Mouse (Mus musculus): Measurements from ENCODE around the gene Lnx2.

The Lnx2 gene

DNA sequence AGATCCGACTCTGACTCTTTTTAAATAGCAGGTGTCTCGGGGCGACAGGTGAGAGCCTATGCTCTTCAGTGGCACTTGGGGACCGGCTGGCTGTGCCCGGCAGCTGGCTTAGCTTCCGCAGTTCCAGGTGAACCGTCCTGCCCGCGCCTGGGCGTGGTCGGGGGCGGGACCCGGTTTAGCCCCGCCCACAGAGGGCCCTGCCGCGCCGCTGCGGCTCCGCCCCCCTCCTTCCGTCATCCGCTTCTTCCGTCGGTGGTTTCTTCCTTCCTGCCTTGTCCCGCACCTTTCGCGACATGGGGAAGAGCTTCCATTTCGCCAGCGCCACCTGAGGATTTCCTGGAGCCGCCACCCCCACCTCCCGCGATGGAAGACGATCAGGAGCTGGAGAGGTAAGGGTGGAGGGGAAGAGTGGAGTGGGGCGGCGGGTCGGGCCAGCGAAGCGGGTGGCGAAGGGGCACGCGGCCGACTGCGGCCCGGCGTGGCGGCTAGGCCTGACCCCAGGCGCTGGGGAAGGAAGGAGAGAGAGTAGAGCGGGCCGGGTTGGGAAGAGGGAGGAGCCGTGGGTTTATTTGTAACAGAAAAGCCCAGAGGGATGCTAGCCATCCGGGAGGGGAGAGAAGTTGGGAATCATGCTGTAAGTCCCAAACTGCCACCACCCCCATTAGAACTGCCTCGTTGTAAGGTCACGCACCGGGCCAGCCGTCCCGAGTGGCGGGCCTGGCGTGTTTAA lies 1.1 kb upstream of the Lnx2 start:
- DNase-seq (ENCODE audit: low read depth, low spot score), result peak; percentile 85

DNA sequence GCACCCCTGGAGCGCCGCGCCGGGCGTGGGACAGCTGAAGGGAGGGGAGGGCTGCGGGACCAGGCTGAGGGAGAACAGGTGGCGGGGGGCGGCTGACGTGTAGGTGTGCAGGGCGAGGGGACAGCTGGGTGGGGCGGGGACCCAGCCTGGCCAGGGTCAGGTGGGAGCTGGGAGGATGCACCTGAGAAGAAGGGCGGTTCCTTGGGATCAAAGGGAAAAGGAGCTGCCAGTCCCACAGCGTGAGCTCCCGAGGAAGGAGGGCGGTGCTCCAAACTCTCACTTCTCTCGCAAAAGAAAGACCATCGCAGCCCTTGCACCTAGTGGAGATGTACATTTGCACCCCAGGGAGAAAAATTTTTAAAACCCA lies 396 bp upstream of the Lnx2 start, which contains the start of gene Polr1d:
Polr1d (plus strand) TSS at position 252 of the 367 bp plus-strand sequence.
- DNase-seq (ENCODE audit: low read depth, low spot score), result no peak

DNA sequence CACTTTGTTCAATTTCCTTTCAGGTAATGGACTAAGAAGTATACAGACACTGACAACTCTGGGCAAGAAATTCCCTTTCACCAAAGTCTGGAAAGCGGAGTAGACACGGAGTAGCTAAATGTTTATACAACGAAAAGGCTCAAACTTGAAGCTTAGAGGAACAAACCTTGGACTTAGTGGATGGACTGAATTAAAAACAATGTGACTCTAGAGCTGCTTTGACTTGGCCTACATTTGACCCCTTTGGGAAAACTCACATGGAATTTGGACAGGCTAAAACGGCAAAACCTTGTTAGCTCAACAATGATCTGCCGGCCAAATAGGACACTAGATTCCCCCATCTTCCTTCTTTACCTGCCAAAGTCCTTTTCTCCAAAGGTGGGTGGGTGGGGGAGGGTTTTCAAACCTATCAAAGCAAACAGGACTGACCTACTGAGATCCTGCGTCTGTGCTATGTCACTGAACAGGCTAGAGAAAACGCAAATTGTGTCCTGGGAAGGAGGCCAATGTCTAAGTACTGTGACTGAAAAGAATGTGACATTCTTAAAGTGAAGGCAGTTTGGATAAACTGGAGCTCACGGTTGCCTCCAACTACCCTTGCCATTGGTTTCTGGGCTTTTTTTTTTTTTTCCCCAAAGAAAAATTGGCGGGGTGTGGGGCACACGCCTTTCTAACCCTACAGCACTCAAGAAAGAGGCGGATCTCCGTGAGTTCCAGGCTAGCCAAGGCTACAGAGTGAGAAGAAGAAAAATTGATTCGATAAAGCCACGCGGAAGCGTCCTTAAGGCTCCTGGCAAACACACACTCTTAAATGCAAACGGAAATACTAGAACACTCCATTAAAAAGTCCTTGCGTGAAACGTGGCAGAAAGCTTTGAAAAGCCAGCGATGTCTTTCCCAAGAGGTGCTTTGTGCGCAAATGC lies 1.0 kb downstream of the Lnx2 start:
- peak; percentile 13 for DNase-seq (ENCODE audit: low read depth, low spot score)

DNA sequence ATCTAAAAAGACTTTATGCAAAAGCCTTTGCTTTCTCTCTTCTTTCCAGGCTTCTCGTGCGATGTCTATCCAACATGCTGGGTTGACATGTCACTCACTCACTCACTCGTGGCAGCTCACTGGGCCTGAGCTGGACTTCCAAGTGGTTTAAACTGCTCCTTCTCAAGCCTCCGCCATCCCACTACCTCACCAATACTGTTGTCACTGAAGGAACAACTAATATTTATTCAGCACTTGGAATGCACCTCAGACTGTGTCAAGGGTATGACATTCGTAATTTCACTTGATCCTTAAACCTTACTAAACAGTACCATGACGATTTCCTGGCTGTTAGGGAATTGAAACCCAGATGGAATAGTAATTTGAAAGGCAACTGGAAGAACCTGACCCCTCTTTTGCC lies 2.6 kb downstream of the Lnx2 start:
- DNase-seq (ENCODE audit: low read depth, low spot score), result no peak

DNA sequence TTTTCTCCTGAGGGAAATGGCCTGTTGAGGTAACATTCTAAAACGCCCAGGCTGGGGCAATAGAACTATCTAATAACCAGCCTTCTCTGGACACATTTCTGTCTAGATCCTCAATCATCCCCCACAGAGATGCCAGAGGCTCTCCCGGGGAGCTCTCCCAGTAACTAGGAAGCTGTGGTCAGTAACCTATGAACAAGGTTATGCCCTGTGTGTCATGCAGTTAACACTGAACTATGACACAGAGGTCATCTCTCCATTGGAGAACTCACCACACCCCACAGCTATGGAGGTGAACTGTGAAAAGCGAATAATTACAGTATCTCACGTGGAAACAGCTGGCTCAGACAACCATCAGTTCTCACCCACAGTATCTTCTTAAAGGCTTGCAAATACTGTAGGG lies 4.5 kb downstream of the Lnx2 start:
- DNase-seq (ENCODE audit: low read depth, low spot score), result no peak

DNA sequence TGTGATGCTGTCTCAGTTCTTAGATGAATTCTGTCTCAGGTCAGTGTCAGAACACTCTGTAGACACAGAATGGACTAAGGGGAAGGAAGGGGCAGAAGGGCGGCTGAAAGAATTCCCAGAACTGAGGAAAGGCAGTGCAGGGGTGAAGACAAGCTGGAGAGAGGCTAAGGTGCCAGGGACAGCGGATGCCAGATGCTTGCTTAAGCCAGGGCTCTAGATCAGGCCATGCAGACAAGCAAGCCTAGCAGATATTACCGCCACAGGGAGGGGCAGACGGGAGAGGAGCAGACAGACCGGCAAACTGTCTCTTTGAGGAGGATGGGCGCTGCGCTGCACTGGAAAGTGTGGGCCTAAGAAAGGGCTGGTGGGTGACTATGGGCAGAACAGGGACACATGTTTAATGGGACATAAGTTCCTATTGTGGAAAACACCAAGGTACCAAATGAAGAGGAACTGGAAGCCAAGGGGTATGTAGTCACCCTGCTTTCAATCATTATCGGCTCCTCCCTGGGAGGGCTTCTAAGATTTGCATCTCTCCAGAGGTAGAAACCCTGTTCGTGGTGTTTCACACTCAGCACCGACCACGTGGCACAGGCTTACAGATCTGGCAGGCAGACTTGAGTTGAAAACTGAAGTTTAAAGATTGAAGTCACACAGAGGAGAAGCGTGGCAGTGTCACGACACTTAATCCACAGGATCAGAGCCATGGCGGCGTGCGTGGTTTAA lies 5.4 kb downstream of the Lnx2 start:
- DNase-seq (ENCODE audit: low read depth, low spot score), result no peak

DNA sequence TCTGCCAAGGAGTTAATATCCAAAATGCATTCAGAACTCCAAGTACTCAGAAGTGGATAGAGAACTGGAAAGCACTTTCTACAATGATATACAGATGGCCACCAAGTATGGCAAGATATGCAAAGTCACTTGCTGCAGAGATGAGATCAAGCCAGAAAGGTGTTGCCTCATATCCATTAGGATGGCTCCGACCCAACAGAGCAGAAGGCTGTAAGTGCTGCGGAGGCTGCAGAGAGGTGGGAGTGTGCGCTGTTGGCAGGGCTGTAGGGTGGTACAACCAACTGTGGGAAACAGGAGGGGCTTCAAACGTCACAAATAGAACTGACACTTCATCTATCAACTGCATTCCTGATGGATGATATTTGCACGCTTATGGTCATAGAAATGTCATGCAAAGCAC lies 7.5 kb downstream of the Lnx2 start:
- no peak for DNase-seq (ENCODE audit: low read depth, low spot score)

DNA sequence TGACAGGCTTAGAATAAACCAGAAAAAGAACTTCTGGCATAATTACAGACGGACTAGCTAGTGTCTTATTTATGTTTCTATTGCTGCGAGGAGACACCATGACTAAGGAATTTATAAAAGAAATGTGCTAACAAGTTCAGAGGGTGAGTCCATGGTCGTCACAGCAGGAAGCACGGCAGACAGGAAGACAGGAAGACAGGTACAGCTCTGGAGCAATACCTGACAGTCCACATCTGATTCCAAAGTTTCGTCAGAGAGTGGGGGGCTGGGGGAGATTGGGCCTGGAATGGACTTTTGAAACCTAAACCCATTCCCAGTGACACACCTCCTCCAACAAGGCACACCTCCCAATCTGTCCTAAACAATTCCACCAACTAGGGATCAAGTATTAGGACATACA lies 9.4 kb downstream of the Lnx2 start:
- DNase-seq (ENCODE audit: low read depth, low spot score), result no peak

DNA sequence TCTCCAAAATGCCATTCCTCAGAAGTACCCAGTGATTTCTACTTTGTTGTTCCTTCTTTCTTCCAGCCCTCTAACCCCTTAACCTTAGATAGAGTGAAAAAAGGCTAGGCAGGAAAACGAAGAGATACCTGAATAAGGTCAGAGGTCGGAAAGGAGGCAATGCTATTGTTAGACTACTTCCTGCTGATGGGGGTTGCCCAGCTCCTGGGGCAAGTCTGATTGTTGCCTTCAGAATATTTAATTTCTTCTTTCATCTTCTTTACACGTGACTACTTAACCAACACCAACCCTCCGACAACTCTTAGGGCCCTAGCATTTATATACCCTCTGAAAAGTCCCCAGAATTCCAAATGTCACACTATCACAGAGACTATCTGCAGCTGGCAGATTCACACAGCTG lies 10.3 kb downstream of the Lnx2 start:
- DNase-seq (ENCODE audit: low read depth, low spot score), result no peak

DNA sequence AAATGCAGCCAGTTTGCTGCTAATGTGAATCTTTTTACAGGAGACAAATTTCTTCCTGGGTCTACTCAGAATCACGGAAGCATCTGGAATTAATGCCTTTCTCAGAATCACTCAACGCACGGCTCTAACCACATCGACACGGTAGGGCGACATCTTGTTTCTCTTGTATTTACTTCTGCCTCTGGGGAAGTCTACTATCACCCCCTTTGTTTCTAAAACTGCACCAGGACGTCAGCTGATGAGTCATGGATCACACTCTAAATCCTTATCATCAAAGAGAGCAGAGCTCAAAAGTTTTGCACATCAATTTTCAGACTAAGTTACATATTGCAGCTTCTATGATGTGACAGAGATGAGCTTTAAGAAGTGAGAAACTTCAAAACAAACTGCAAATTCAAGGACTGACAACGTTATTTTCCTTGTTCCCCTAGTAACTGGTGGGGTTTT lies 13.1 kb downstream of the Lnx2 start:
- DNase-seq (ENCODE audit: low read depth, low spot score), result no peak

DNA sequence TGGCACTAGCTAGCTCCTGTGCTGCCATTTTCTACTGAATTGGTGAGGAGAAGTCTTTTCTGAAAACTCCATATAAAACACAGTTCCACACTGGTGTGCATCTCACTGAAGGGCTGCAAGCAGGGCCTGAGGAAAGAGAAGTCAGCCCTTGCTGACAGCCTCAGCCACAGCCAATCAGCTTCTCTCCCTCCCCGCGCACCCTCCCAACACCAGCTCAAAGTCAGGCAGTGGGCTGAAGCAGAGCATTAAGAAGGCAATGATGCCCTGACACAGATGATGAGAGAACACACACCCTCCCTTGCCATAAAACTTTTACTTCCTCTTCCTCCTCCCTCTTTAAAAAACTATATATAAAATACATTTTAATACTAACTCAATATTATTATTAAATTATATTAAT lies 16.4 kb downstream of the Lnx2 start:
- DNase-seq (ENCODE audit: low read depth, low spot score), result no peak

DNA sequence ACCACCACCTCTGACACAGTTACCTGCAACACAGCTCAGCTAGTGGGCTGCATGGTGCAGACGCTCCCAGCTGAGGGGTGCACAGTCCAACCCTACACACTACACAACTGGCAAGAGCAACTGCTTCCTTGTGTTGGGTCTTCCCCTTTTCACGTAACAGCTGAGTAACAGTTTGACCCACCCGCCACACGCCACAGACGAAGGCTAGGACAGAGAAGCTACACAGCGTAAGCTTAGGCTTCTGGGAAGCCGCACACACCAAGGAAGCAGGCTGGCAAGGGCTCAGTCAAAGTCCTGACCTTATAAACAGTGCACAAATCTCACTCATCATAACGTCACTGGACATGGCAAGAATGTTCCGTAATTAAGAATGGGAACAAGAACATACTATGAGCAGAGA lies 17.1 kb downstream of the Lnx2 start:
- no peak for DNase-seq (ENCODE audit: low read depth, low spot score)

DNA sequence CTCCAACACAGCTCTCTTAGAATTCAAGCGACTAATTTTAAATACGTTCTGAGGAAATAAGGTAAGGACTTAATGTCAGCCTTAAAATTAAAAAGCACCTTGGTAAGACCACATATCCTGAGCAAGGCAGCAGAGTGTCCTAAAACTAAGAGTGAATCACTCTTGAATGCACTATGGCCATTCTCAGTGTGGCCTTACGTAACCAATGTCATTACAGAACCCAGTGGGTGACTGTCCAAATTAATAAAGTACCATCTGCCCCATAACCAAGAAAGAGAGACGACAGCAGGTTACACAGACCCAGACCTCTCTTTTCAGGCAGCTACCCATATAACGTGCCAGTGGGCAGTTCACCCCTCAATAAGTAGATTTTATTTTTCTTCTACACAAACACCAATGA lies 17.7 kb downstream of the Lnx2 start:
- DNase-seq (ENCODE audit: low read depth, low spot score), result no peak

DNA sequence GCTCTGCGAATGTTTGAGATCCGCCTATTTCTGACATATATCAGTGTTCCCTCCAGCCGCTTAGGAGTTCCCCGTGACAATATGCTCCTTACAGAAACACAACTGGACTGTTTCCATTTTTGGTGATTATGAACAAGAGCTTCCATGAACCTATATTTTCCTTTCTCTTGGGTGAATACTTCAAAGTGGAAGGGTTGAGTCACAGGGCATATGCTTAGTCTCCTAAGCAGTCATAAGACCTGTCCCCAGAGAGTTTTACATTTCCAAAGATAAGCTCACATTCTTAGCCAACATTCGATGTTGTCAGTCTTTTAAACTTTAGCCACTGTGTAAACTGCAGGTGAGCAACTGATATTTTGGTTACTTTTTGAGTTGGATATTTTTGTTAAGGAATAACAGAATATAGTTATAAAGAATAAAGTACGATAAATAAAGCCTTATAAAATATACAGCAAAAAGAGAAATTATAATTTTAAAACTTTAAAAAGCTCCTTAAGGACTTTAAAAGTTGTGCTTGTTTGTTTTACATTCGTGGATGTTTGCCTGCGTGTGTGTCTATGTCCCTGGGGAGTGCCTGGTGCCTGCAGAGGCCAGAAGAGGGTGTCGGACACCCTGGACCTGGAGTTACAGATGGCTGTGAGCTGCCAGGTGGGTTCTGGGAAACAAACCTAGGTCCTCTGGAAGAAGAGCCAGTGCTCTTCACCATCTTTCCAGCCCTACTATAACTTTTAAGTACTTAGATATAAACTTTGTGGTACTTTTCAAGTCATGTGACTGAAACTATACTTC lies 18.6 kb downstream of the Lnx2 start:
- DNase-seq (ENCODE audit: low read depth, low spot score), result no peak

DNA sequence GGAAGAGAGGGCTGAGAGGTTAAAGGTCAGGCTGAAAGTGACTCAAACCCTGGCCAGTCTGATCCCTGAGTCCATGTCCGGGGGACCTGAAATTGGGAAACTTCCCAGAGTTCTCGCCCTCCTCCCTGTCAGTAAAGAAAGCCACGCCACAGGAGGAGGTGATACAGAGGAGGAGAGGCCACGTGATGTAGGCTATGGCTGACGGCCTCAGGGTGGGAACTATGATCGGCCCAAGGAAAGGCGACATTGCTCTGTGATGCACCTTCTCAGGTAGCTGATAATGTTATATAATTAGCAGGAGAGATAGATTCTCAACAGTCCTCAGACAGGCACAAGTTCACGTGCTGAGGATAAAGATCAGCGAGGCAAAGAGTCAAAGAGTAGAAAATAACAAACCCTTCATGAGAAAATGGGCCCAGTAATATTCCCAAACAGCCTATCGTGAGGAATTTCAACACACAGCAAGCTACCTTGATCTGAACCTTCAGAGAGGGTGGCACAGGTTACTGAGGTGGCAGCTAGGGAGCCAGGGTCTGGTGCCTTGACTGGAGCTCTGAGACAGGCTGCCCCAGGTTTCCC lies 19.6 kb downstream of the Lnx2 start:
- DNase-seq (ENCODE audit: low read depth, low spot score), result no peak

DNA sequence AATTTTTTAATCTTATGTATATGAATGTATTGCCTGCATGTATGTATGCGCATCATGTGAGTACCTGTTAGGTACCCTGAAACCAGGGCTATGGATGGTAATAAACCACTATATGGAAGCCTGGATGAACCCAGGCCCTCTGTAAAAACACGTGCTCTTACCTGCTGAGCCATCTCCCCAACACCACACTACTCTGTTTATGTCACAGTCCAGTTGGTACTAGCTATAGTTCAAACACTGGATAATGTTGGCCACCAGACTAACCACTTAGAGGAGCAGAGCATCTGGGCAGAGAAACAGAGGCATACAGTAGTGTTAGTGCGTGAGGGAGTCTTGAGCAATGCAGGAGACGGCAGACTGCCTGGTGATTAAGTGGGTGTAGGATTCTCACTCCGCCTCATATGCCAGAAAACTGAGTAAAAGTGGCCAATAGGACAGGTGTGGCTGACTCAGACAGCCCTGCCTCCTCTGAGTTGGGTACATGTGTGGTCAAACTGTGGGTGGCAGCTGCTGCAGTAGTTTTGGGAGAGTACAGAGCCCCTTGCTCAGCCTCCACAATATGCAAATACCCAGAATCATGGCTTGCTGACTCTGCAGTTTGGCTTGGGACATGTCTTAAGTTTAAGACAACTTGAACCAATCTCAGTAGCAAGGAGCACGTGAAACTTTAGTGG lies 20.7 kb downstream of the Lnx2 start:
- no peak for DNase-seq (ENCODE audit: low read depth, low spot score)

DNA sequence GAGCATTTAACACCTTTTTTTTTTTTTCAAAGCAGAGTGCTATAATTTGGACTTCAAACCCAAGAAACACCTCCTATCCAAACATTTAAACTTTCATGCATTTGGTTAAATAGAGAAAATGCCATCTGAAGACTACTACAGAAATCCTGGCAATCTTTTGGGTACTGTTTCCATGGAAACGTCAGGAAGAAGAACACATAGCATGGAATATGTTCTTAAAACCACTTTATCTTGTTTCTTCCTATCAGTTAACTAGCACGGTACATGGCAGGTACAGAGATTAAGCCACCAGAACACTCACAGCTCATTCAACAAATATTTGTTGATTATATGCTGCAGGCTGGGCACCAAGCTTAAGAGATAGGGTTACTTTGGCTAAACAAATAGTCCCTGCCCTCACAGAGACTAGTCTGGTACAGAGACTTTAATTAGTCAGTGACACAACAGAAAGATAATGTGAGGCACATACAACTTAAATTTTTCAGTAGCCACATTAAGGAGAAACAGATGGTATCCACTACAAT lies 21.6 kb downstream of the Lnx2 start:
- DNase-seq (ENCODE audit: low read depth, low spot score), result no peak

DNA sequence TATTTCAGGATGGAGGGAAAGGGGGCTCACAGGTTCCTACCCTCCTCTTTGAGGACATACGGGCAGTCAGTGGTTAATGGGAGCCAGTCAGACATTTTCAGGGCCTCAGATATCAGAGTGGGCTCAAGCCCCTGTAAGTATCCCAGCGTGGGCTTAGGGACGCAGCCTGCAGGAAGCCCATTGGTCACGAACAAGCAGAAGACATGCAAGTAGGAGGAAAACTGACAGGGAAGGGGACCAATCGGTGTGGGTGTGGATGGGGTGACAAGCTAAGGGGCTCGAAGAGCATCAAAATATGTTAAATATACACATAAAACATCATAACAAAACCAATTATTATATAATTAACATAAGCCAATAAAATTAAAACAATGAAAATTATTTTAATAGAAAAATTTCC lies 22.1 kb downstream of the Lnx2 start:
- DNase-seq (ENCODE audit: low read depth, low spot score), result no peak

DNA sequence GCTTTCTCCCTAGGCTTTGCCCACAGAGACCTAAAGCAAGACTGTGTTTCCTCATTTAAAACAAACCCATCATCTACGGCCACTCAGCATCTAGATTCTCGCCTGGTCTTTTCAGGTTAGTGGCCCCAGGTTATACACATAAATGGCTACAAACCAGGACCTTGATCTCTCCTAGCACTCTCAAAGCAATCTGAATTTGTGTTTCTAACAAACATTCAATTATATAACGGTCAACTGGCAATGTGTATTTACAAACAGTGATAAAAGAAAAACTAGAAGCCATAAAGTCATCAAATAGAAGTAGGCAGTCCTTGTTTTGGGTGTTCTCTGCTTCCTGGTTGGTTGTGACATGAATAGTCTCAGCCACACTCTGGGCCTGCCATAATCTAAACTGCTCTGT lies 22.9 kb downstream of the Lnx2 start:
- no peak for DNase-seq (ENCODE audit: low read depth, low spot score)

DNA sequence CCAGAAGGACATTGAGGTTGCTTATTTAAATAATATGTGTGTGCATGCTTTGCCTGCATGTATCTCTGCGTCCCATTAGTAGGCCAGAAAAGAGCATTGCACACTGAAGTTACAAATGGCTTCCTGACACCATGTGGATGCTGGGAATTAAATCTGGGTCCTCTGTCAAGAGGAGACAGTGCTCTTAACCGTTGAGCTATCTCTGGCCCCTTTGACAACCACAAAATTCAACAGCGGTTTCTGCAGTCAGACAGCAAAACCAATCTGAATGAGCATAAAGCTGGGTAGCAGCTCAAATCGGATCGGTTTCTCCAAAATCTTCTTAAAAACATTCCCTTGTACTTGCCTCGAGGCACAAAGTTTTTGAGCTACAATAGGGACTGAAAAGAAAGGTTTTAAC lies 23.3 kb downstream of the Lnx2 start:
- DNase-seq (ENCODE audit: low read depth, low spot score), result no peak

DNA sequence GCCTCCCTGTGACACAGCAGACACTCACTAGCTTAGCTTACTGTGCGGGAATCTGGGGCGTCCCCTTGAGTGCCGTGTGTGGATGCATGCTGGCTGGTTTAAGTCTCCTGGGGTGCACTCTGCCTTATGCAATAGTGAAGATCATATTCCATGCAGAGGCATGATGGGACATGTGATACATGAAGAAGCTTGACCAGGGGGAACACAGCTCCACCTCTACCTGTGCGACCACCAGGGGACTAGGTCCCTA lies 24.2 kb downstream of the Lnx2 start:
- no peak for DNase-seq (ENCODE audit: low read depth, low spot score)
